Mouse (Mus musculus): ENCODE data around the gene Pknox2. TPM values are rescaled to one million over a fixed set of nuclear protein-coding genes. Genes with fewer than 3 reads are reported as not detected.
A peak's percentile ranks its signal among the peaks of the same experiment; 100 is the strongest.

The Pknox2 gene
- total RNA-seq, 2 experiments from 2014 or later: 27.6 to 31.4 TPM

GRCm38 (mm10) chr9:36932950-36933812, 214.0 kb downstream of the Pknox2 start:
- DNase-seq: no peak
- intact Hi-C loops (cut with DNase I; ENCODE audit: low total_unique reads): no loop called here

GRCm38 (mm10) chr9:36931657-36932056, 215.6 kb downstream of the Pknox2 start:
- DNase-seq: no peak
- intact Hi-C loops (cut with DNase I; ENCODE audit: low total_unique reads): no loop called here

DNA sequence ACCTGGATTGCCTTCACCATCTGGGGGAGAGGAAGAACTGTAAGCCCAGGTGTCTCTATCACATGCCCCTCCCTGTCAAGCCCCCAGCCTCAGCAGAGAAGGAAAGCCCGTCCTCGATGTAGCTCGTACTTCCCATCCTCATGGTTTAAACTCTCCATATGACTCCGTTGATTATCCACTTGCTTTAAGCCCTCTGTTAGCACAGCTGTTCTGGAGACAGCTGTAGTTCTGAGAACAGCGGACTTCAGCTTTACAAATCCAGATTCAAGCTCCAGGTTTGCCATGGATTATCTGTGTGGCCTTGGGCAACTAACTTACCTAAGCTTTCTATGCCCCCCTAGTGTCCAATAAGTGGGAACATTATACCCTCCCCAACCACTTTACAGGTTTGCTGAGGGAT, 223.5 kb downstream of the Pknox2 start:
- no peak for DNase-seq
- intact Hi-C loops (cut with DNase I; ENCODE audit: low total_unique reads): no loop called here

DNA sequence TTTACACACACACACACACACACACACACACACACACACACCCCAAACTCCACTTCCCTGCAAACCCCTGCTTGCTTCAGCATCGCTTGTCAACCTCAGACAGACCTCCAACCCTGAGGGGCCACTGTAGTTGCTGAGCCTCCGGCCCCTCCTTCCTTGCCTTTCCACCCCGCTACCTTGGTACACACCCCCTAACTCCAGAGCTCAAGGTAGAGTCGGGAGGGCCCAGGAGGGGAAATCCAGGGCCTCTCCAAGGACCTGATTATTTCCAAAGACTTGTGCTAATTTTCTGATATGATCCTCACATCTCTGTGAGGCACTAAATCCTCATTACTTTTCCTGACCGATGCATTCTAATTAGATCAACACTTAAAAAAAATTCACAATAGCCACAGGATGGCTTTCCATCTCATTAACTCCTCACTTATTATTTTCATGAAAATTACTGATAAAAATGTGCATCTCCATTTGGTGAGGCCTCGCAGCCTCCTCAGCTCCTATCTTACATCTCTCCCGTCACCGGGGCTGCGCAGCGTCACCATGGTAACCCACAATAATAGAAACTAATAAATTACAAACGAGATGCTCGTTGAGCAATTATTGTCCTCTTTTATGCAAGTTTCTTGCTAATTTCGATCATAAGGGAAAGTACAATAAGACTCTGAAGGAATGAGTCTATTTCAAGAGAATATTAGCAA, 225.3 kb downstream of the Pknox2 start:
- DNase-seq: no peak
- intact Hi-C loops (cut with DNase I; ENCODE audit: low total_unique reads): no loop called here

DNA sequence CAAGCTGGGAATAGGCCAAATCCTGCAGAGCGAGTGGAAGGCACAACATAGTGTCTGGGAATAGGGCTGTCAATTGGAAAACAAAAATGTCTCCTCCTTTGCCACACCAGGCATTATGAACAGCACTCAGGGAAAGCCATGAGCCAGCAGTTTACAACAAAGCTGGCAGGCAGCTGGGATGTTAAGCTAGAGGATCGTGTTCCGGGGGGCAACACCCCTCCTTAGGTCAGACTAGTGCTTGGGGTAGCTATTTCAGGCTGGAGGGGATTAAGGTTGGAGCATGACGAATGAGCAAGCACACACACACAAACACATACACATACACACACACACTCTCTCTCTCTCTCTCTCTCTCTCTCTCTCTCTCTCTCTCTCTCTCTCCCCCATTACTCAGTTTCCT, 227.7 kb downstream of the Pknox2 start:
- intact Hi-C loops (cut with DNase I; ENCODE audit: low total_unique reads): loop anchor here (5.0 to 10.0 kb wide), 2 partner anchors 45 to 308 kb away; no protein-coding TSS in a partner anchor
- DNase-seq: no peak

DNA sequence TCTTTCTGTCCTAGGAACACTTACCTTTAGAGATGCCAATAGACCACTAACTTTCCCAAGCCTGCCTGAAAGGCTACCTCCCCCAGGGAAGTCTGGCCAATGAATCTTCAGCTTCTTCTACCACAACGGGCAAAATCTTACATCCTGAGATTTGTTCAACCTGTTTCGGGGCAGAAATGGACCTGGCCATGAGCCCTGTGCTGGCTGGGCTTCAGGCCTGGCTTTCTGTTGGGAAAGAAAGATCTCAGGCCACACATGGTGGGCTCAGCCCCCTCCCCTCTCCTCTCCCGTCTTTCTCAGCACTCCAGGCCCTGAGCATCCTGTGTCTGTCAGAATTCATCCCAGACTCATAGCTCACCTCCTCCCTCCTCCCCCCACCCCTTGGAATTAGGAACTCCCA, 228.6 kb downstream of the Pknox2 start:
- intact Hi-C loops (cut with DNase I; ENCODE audit: low total_unique reads): loop anchor here (5.0 to 10.0 kb wide), 2 partner anchors 46 to 309 kb away; no protein-coding TSS in a partner anchor

DNA sequence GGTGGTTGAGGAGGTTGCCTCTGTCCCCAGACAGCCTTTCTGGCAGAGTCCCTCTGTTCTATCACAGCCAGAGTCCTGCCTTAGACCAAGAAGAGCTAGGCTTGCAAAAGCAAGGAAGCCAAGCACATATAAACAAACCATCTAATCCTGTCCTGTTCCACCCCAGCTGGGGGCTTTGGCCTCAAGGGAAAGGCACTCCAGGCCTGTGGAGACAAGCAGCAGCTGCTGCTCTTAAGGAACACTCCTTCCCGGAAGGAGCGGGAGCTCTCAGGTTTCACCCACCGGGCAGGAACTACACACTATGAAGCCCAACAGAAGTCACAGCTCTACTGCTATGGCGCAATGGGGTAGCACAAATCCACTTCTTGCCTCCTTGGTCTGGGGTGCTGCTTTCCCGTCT, 230.3 kb downstream of the Pknox2 start:
- intact Hi-C loops (cut with DNase I; ENCODE audit: low total_unique reads): loop anchor here (5.0 to 10.0 kb wide), 2 partner anchors 48 to 310 kb away; no protein-coding TSS in a partner anchor
- DNase-seq: peak; percentile 56

More for the DNA sequence above, 228.6 kb downstream of the Pknox2 start:
- no peak for DNase-seq

DNA sequence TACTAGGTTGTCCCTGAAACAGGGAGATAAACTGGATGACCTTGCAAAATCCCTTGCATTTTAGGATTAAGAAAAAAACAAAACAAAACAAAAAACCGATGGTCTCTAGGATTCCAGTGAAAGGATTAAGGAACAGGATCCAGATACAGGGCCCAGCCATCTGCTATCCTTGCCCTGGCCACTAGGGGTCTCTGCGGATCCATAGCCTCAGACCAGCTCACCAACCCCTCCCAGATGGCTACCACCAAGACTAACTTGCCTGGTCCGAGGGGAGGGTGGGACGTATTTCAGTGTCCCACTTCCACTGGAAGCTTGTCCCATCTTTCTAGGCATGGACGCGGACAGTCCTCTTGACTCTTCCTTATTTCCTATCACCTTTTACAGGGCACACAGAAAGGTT, 230.8 kb downstream of the Pknox2 start:
- intact Hi-C loops (cut with DNase I; ENCODE audit: low total_unique reads): loop anchor here (5.0 to 10.0 kb wide), 2 partner anchors 48 to 311 kb away; no protein-coding TSS in a partner anchor
- peak; percentile 80 for DNase-seq

DNA sequence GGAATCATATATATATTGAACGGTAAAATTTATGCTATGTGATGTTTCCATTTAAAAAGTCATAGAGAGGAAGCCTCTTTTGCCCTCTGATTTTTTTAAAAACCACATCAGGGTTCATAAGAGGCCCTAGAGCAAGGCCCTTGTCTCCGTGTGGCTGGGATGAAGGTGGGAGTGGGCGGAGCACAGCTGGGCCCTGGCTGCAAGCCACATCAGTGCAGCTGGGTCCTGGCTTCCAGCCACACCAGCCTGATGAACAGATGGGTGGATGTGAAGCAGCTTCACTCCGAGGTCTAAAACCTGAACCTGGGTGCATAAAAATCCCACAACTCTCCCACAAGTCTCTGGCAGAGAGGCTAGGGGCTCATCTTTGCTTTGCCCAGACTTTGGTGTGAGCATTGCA, 241.8 kb downstream of the Pknox2 start:
- intact Hi-C loops (cut with DNase I; ENCODE audit: low total_unique reads): no loop called here
- no peak for DNase-seq

DNA sequence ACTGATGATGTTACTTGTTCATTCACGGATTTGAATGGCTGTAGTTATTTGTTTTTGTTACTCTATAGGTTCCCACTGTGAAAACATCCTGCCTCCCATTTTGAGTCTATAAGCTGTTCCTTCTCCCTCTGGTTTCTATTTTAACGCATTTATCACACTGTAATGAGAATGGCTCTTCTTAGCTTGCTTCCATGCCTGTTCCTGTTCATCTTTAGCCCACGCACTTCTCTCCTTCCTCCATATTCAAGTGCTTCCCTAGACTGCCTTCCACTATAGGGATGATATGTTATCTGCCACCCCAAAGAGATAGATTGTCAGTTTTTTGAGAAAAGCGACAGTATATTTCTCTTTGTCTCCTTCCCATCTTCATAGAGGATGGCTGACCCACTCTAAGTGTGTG, 246.7 kb downstream of the Pknox2 start:
- DNase-seq: no peak
- intact Hi-C loops (cut with DNase I; ENCODE audit: low total_unique reads): no loop called here

DNA sequence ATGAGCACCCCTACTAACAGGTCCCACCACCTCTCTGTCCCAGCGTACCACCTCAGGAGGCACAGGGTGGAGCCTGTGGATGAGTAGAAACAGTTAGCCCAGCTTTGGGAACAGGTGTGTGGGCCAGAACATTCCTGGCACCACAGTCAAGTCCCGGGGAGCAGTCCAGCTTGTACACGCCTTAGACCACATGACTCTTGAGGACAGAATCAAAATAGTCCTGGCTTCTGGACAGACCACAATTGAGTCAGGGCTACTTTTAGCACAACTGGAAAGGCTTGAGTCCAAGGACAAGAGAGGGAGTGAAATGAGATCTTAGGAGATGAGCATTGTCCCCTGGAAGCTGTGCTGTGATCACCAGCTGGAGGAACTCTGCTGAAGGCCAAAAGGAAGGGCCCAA, 248.6 kb downstream of the Pknox2 start:
- intact Hi-C loops (cut with DNase I; ENCODE audit: low total_unique reads): no loop called here
- DNase-seq: peak; percentile 60

DNA sequence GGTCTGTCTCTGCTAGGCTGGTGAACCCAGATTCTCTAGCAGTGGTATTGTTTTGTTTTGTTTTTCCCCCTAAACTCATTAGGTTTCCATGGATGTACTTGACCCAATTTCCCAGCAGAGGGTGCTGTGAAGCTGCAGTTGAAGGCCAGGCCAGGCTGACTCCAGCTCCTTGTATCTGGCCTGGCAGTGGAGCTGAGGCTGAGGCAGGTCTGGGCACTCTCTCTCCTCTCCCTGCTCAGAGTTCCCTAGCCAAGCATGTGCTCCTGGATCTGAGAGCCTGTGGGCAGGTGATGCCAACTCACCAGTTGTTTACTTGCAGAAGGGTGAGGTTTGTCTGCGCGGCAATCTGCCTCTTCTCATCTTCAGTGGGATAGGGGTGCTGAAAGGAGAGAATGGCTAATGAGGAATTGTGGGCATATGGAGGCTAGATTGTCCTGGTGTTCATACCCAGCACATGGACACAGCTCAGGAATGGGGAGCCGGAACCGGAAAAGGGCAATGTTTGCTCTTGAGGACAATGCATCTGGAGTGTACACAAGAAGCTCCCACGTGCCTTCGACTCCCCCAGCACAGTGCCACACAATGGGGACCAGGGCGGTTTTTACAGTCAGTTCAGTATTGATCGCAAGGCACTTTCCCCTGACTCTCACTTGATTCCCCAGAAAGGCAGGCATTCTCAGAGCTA, 252.1 kb downstream of the Pknox2 start:
- DNase-seq: peak; percentile 75
- intact Hi-C loops (cut with DNase I; ENCODE audit: low total_unique reads): no loop called here

DNA sequence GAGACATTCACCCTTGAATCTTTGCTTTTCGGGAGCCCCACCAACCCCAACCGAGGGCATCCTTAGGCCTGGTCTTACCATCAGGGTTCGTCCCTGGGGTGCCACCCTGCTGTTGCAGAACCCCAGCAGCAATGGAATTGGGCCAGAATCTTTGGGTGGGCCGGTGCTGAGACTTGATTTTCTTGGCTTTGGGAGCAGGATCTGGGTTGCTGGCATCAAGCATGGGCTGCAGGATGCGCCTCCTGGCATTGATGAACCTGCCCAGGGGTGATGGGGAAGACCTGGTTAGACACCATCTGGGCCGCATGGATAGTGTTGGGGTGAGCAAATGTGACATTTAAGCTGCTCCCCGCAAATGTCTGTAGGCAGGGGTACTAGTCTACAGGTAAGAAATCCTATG, 253.0 kb downstream of the Pknox2 start:
- DNase-seq: no peak
- intact Hi-C loops (cut with DNase I; ENCODE audit: low total_unique reads): no loop called here

DNA sequence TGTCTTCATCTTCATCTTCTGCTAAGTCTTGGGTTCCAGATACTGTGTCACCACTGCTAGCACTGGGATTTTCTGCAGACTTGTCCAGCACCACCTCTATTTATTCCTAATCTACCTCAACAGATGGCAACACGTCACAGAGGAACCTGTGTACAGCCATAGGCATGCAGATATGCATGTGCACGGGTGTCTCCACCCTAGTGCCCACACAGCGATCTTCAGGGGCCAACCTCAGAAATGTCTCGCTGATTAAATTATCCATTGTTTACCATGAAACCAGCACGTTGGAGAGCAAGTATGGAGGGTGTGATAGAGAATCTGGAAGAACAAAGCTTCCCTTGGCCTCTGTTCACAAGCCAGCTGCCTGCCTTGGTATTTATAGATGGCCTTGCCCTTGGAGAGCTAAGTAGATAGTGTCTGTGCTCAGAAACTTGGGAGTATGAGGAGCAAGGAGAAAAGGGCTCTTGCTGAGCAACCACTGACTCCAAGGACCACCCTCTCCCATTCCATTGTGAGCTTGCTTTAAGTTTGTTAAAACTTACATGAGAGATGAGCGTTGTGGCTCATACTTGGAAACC, 253.7 kb downstream of the Pknox2 start:
- intact Hi-C loops (cut with DNase I; ENCODE audit: low total_unique reads): no loop called here
- DNase-seq: no peak

DNA sequence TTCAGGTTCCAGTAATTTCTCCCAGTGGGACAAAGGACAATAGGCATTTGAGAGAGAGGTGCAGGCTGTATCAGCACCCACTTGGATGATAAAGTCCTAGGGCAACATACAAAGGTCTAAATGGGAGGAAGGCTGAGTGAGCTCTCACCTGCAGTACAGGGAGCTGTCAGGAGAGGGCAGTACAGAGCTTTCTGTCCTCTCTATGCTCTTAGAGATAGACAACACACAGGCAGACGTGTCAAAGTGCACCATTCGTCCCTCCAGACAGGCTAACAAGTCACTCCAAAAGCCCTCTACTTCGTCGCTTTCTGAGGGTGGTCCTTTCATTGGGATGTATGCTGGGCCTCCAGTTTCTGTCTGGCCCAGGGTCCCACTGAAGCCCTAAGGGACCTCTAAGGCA, 256.7 kb downstream of the Pknox2 start:
- intact Hi-C loops (cut with DNase I; ENCODE audit: low total_unique reads): no loop called here
- peak; percentile 32 for DNase-seq

- no peak for DNase-seq
- intact Hi-C loops (cut with DNase I; ENCODE audit: low total_unique reads): loop anchor here (10.0 kb wide), 1 partner anchor 90 kb away; the partner anchor contains the start of gene Ei24
Measured at GRCm38 (mm10) chr9:36885237-36885636, 262.0 kb downstream of the Pknox2 start.

DNA sequence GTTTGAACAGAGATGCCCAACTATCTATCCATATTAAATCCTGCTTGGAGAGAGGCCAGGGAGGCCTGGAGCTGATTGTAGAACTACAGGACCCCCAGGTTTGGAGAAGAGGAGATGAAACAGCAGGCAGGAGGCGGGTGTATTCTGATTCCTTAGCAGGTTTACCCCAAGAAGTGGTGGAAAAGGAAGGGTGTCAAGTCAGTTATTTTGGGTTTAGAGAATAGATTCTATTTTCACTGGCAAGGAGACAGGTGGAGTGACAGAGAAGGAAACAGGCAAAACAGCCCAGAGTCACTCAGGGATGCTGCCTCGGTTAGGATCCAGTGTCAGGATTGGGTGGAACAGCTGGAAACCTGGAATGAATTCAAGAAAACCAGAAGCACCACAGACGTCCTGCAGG, 263.6 kb downstream of the Pknox2 start:
- no peak for DNase-seq
- intact Hi-C loops (cut with DNase I; ENCODE audit: low total_unique reads): loop anchor here (10.0 kb wide), 1 partner anchor 89 kb away; the partner anchor contains the start of gene Ei24

GRCm38 (mm10) chr9:36882034-36882745, 265.0 kb downstream of the Pknox2 start:
- no peak for DNase-seq
- intact Hi-C loops (cut with DNase I; ENCODE audit: low total_unique reads): loop anchor here (10.0 kb wide), 1 partner anchor 87 kb away; the partner anchor contains the start of gene Ei24

DNA sequence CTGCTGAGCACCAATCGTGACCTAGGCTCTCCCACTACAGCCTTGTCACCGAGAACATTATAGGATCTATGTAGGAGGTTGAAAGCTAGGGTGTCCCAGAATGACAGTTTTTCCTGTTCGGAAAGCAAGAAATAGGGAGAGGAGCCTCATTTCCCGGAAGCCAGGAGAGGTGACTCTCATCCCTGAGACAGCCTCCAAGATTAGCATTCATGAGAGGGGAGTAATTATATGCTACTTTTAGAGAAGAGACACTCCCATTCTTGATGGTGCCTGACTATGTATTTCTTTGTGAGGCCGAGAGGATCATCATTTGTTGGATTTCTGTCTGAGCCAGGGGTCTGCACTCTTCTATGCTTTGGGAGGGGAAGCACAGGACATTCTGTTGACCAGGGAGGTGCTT, 265.6 kb downstream of the Pknox2 start:
- DNase-seq: no peak
- intact Hi-C loops (cut with DNase I; ENCODE audit: low total_unique reads): loop anchor here (10.0 kb wide), 1 partner anchor 87 kb away; the partner anchor contains the start of gene Ei24

Measured in gastrocnemius, postnatal 14 days (tissue).